Mouse (Mus musculus): ENCODE data around the gene Ralbp1. TPM values are rescaled to one million over a fixed set of nuclear protein-coding genes. Genes with fewer than 3 reads are reported as not detected.

Ralbp1 gene
- 47.8 and 48.4 TPM in 2 replicates for polyA plus RNA-seq (2014; fragmentation: Nextera tagmentation; extraction: Ambion mirVana)

DNA sequence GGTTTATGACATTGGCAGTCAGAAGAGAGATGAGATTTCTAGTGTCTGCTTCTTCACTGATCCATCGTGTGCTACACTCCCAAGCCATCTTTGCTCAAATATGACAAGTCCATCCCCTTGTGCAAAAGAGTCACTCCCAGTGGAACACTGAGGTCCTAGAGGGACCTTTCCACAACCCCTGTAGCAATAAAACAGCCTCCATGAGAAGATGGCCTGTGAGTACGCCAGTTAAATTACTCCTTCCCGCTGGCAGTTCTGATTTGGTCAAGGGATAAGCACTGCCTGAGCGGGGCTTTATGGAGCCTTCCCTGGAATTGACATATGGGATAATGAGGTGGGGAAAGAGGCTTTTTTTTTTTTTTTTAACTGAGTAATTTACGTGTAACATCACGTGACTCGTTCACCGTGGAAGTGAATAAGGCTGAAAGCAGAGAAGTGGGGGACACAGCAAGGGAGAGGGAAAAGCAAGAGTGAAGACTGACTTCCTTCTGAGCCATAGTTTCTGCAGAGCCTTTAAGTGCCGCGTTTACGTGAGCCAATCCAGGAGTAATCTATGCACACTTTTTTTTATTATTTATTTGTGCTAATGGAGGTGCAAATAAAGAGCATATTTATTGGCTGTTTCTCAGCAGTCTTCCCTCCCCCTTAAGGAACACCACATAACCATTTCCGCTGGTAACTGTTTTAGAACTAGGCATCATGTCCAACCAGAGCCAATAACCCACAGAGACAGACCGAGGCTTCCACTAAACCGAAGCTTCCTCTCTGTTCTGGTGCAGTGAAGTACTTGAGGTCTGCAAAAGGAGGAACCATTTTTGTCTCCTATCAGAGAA lies at the start of gene Ralbp1:
TSS of gene Ralbp1 (minus strand) at position 102 of the 833 bp plus-strand sequence.
- DNase-seq (ENCODE audit: low spot score), result peak; percentile 28

DNA sequence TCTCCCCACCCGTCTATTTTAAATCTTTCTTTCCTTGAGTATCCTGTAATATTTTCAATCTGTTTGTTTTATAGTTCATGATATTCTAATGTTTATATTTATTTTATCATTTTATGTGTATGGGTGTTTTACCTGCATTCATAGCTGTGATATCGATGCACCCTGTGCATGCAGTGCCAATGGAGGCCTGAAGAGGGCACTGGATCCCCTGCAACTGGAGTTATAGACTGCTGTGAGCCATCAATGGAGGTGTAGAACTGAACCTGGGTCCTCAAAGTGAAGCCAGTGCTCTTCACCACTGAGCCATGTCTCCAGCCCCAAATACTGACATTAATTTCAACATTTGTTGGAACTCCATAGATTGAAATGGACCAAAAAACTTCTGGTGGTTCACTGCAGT lies 48.1 kb upstream of the Ralbp1 start:
- Histone ChIP-seq H3K4me1 (ENCODE audit: control insufficient read depth, insufficient read depth, low read length) (no peaks in the 10 kb centered on the region), H3K9me3 (replicated peaks; ENCODE audit: control insufficient read depth, low read length) (no peaks in the 10 kb centered on the region), H3K27me3 (ENCODE audit: control insufficient read depth, insufficient read depth, low read length) (no peaks in the 10 kb centered on the region), H3K27ac (replicated peaks; ENCODE audit: low read depth, low read length) (no peak overlapping the region), H3K4me2 (ENCODE audit: low read depth, low read length) (no peak overlapping the region), H3K4me3 (ENCODE audit: low read depth, low read length) (no peak overlapping the region), H3K36me3 (replicated peaks; ENCODE audit: control insufficient read depth, insufficient read depth, low read depth, low read length) (peaks cover 4% of the 10 kb centered on the region), H3K9ac (replicated peaks; ENCODE audit: low read length) (no peak overlapping the region)
- no peak for ATAC-seq (replicated peaks; ENCODE audit: insufficient number of reproducible peaks, low FRiP score, low TSS enrichment, low read depth)
- WGBS, result 92% methylated on average over 2 of the region's 2 CpGs
- no peak for DNase-seq (ENCODE audit: low spot score)

More for the DNA sequence above, at the start of gene Ralbp1:
- Histone ChIP-seq H3K36me3 (replicated peaks; ENCODE audit: control insufficient read depth, insufficient read depth, low read depth, low read length) (no peaks in the 10 kb centered on the region), H3K4me2 (ENCODE audit: low read depth, low read length) (peak within 1 kb of the TSS; percentile 95), H3K4me1 (ENCODE audit: control insufficient read depth, insufficient read depth, low read length) (no peaks in the 10 kb centered on the region), H3K27ac (replicated peaks; ENCODE audit: low read depth, low read length) (peak within 1 kb of the TSS; percentile 79), H3K9ac (replicated peaks; ENCODE audit: low read length) (peak within 1 kb of the TSS; percentile 82), H3K27me3 (ENCODE audit: control insufficient read depth, insufficient read depth, low read length) (no peaks in the 10 kb centered on the region), H3K9me3 (replicated peaks; ENCODE audit: control insufficient read depth, low read length) (no peaks in the 10 kb centered on the region), H3K4me3 (ENCODE audit: low read depth, low read length) (peak within 1 kb of the TSS; percentile 79)
- 12% methylated on average over 14 of the region's 14 CpGs for WGBS
- no peak for ATAC-seq (replicated peaks; ENCODE audit: insufficient number of reproducible peaks, low FRiP score, low TSS enrichment, low read depth)

DNA sequence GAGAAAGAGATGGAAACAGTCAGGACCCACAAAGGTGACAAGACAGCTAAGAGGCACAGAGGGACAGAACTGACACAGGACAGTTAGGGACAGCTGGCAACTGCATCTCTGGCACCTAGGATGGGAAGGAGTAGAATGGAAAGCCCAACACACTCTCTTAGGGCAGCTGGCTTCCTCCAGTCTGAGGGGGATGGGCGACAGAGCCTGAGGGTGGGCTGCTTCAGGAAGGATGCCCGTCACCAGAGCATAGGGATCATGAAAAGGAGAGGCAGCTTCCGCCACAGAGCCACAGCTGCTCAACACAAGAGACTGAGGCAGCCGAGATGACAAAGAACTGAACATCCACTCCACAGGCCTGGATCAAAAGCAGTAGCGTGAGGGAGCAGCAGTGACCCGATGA lies 45.9 kb upstream of the Ralbp1 start:
- ATAC-seq (replicated peaks; ENCODE audit: insufficient number of reproducible peaks, low FRiP score, low TSS enrichment, low read depth) (peak; percentile 31; the same call in 1 of the 2 replicates), DNase-seq (ENCODE audit: low spot score) (no peak)
- Histone ChIP-seq H3K4me1 (ENCODE audit: control insufficient read depth, insufficient read depth, low read length) (no peaks in the 10 kb centered on the region), H3K4me2 (ENCODE audit: low read depth, low read length) (no peak overlapping the region), H3K36me3 (replicated peaks; ENCODE audit: control insufficient read depth, insufficient read depth, low read depth, low read length) (peaks cover 4% of the 10 kb centered on the region), H3K9ac (replicated peaks; ENCODE audit: low read length) (no peak overlapping the region), H3K9me3 (replicated peaks; ENCODE audit: control insufficient read depth, low read length) (no peaks in the 10 kb centered on the region), H3K4me3 (ENCODE audit: low read depth, low read length) (no peak overlapping the region), H3K27ac (replicated peaks; ENCODE audit: low read depth, low read length) (no peak overlapping the region), H3K27me3 (ENCODE audit: control insufficient read depth, insufficient read depth, low read length) (no peaks in the 10 kb centered on the region)
- whole genome bisulfite sequencing, result 38% methylated on average over 6 of the region's 6 CpGs

DNA sequence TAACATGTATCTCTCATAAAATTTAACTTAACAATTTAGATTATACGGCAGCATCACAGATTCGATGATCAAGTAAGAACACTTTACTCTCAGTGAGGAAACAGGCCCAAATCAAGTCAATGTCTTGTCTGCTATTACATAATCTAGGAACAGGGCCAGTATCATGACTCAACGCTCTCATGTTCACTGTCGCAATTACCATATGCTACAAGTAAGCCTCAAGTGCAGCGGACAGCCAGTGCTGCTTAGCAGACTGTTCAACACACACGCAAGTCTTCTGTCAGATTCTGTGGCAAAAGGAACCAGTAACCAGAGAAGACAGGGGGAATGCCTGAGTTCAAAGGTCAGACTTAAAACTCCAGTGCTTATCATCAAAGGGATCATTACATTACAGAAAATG lies 45.4 kb upstream of the Ralbp1 start:
- H3K36me3 ChIP-seq (replicated peaks; ENCODE audit: control insufficient read depth, insufficient read depth, low read depth, low read length), result peaks cover 4% of the 10 kb centered on the region
- H3K27me3 ChIP-seq (ENCODE audit: control insufficient read depth, insufficient read depth, low read length), result no peaks in the 10 kb centered on the region
- no peak for DNase-seq (ENCODE audit: low spot score)
- H3K4me3 ChIP-seq (ENCODE audit: low read depth, low read length), result no peak overlapping the region
- no peaks in the 10 kb centered on the region for H3K9me3 ChIP-seq (replicated peaks; ENCODE audit: control insufficient read depth, low read length)
- H3K27ac ChIP-seq (replicated peaks; ENCODE audit: low read depth, low read length), result no peak overlapping the region
- no peaks in the 10 kb centered on the region for H3K4me1 ChIP-seq (ENCODE audit: control insufficient read depth, insufficient read depth, low read length)
- WGBS, result 57% methylated on average over 6 of the region's 6 CpGs
- H3K4me2 ChIP-seq (ENCODE audit: low read depth, low read length), result no peak overlapping the region
- no peak overlapping the region for H3K9ac ChIP-seq (replicated peaks; ENCODE audit: low read length)
- peak; percentile 54; the same call in 1 of the 2 replicates for ATAC-seq (replicated peaks; ENCODE audit: insufficient number of reproducible peaks, low FRiP score, low TSS enrichment, low read depth)

GRCm38 (mm10) chr17:65930158-65930826 lies 44.7 kb upstream of the Ralbp1 start:
- H3K4me1 ChIP-seq (ENCODE audit: control insufficient read depth, insufficient read depth, low read length), result no peaks in the 10 kb centered on the region
- no peak overlapping the region for H3K27ac ChIP-seq (replicated peaks; ENCODE audit: low read depth, low read length)
- no peak; the same call in 1 of the 2 replicates for ATAC-seq (replicated peaks; ENCODE audit: insufficient number of reproducible peaks, low FRiP score, low TSS enrichment, low read depth)
- no peaks in the 10 kb centered on the region for H3K27me3 ChIP-seq (ENCODE audit: control insufficient read depth, insufficient read depth, low read length)
- no peak overlapping the region for H3K4me2 ChIP-seq (ENCODE audit: low read depth, low read length)
- no peak overlapping the region for H3K9ac ChIP-seq (replicated peaks; ENCODE audit: low read length)
- WGBS, result 76% methylated on average over 7 of the region's 7 CpGs
- H3K36me3 ChIP-seq (replicated peaks; ENCODE audit: control insufficient read depth, insufficient read depth, low read depth, low read length), result peaks cover 4% of the 10 kb centered on the region
- no peak overlapping the region for H3K4me3 ChIP-seq (ENCODE audit: low read depth, low read length)
- H3K9me3 ChIP-seq (replicated peaks; ENCODE audit: control insufficient read depth, low read length), result no peaks in the 10 kb centered on the region
- no peak for DNase-seq (ENCODE audit: low spot score)

DNA sequence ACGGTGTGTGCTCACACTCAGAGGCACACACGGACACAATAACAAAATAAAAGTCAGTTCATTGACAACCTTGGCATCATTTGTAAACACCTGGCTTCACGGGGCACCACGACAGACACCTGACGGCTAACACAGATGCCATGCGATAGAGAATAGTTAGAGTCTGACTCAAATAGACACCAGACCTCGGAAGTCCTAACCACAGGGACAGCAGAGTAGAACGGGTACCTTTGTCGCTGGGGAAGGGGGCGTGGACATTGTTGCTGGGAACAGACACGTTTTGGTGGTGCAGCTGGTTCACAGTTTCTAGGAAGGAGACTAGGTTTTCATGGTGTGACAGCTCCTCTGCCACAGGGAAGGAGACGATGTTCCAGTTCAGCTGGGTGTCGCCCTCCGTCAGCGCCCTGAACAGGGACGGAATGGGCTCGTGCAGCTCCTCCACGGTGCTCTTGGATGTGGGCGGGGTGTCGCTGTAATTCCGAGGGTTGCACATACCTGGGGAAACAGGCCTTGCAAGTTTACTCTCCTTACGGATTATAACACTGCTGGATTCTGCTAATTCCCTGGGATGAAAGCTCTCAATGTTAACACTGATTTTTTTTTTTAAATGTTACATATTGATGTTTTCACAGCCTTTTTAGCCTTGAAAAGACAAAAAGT lies 43.9 kb upstream of the Ralbp1 start:
- H3K9me3 ChIP-seq (replicated peaks; ENCODE audit: control insufficient read depth, low read length), result no peaks in the 10 kb centered on the region
- WGBS, result 84% methylated on average over 22 of the region's 22 CpGs
- ATAC-seq (replicated peaks; ENCODE audit: insufficient number of reproducible peaks, low FRiP score, low TSS enrichment, low read depth), result no peak
- peaks cover 4% of the 10 kb centered on the region for H3K36me3 ChIP-seq (replicated peaks; ENCODE audit: control insufficient read depth, insufficient read depth, low read depth, low read length)
- DNase-seq (ENCODE audit: low spot score), result no peak
- no peaks in the 10 kb centered on the region for H3K4me1 ChIP-seq (ENCODE audit: control insufficient read depth, insufficient read depth, low read length)
- H3K9ac ChIP-seq (replicated peaks; ENCODE audit: low read length), result no peak overlapping the region
- H3K27ac ChIP-seq (replicated peaks; ENCODE audit: low read depth, low read length), result no peak overlapping the region
- H3K4me3 ChIP-seq (ENCODE audit: low read depth, low read length), result no peak overlapping the region
- H3K4me2 ChIP-seq (ENCODE audit: low read depth, low read length), result no peak overlapping the region
- H3K27me3 ChIP-seq (ENCODE audit: control insufficient read depth, insufficient read depth, low read length), result no peaks in the 10 kb centered on the region

- no peak overlapping the region for H3K9ac ChIP-seq (replicated peaks; ENCODE audit: low read length)
- WGBS, result 79% methylated on average over 4 of the region's 4 CpGs
- no peak for ATAC-seq (replicated peaks; ENCODE audit: insufficient number of reproducible peaks, low FRiP score, low TSS enrichment, low read depth)
Observed at GRCm38 (mm10) chr17:65927077-65927476, 41.5 kb upstream of the Ralbp1 start.

More at GRCm38 (mm10) chr17:65927077-65927476, 41.5 kb upstream of the Ralbp1 start:
- H3K27me3 ChIP-seq (ENCODE audit: control insufficient read depth, insufficient read depth, low read length), result no peaks in the 10 kb centered on the region
- no peak for DNase-seq (ENCODE audit: low spot score)
- H3K9me3 ChIP-seq (replicated peaks; ENCODE audit: control insufficient read depth, low read length), result no peaks in the 10 kb centered on the region
- H3K4me3 ChIP-seq (ENCODE audit: low read depth, low read length), result no peak overlapping the region
- H3K4me2 ChIP-seq (ENCODE audit: low read depth, low read length), result no peak overlapping the region
- H3K4me1 ChIP-seq (ENCODE audit: control insufficient read depth, insufficient read depth, low read length), result no peaks in the 10 kb centered on the region
- no peak overlapping the region for H3K27ac ChIP-seq (replicated peaks; ENCODE audit: low read depth, low read length)
- H3K36me3 ChIP-seq (replicated peaks; ENCODE audit: control insufficient read depth, insufficient read depth, low read depth, low read length), result no peaks in the 10 kb centered on the region; the same call in none of the 2 replicates
